Mouse (Mus musculus): ENCODE measurements around the gene Dgki.

- peak; percentile 92 for TF ChIP-seq CTCF (IDR thresholded peaks at IDR 0.05; ENCODE audit: extremely low read depth, insufficient read length, insufficient replicate concordance, low read depth, low read length)
- TF ChIP-seq POLR2A (IDR thresholded peaks at IDR 0.05; ENCODE audit: low read depth, low read length): no peak
Measured at GRCm38 (mm10) chr6:37097356-37098155, 202.4 kb downstream of the Dgki start.
